Mouse (Mus musculus) heart, adult 2 months (tissue): ENCODE measurements around the gene Olfr373. TPM values are rescaled to one million over a fixed set of nuclear protein-coding genes. Genes with fewer than 3 reads are reported as not detected.
"Not testable (repeated sequence)": the region's sequence is repeated elsewhere in the genome, so short reads cannot be mapped to it uniquely, and the experiment has no call there.

Experiments
- DNase-seq, 2 experiments: peaks; one replicate each; pipeline ENCODE4 v3.0.0; 2021
- H3K27ac ChIP-seq: fragments of 200-600 bp; 2 replicates; pipeline ENCODE4 v1.8.1; 2022
- H3K27me3 ChIP-seq: fragments of 200-500 bp; 2 replicates; pipeline ENCODE4 v1.6.1; 2012; ENCODE audit warnings: mild to moderate bottlenecking, low read length, inconsistent platforms, mixed read lengths; ENCODE audit not compliant: control insufficient read depth, insufficient read depth
- H3K36me3 ChIP-seq: fragments of 200-500 bp; 2 replicates; pipeline ENCODE4 v1.6.1; 2012; ENCODE audit warnings: low read length, inconsistent platforms; ENCODE audit not compliant: control insufficient read depth, insufficient read depth
- H3K4me1 ChIP-seq: fragments of 200-500 bp; 2 replicates; pipeline ENCODE4 v1.6.1; 2011; ENCODE audit warnings: low read length; ENCODE audit not compliant: control insufficient read depth, insufficient read depth
- H3K4me3 ChIP-seq: fragments of 200-600 bp; 2 replicates; pipeline ENCODE4 v1.8.1; 2022
- H3K79me2 ChIP-seq: fragments of 200-500 bp; replicated peaks from 2 replicates; pipeline ENCODE4 v1.6.1; 2012; ENCODE audit warnings: mild to moderate bottlenecking, inconsistent platforms, low read length, moderate library complexity, mixed read lengths; ENCODE audit not compliant: control insufficient read depth, insufficient read depth
- H3K9ac ChIP-seq: fragments of 200-500 bp; 2 replicates; pipeline ENCODE4 v1.6.1; 2012; ENCODE audit warnings: low read depth, mild to moderate bottlenecking, control low read depth, inconsistent platforms, low read length, mixed read lengths
- CTCF ChIP-seq: fragments of 200-600 bp; IDR thresholded peaks from 2 replicates; pipeline ENCODE4 v1.8.1; 2022; ENCODE audit warnings: antibody characterized with exemption, mild to moderate bottlenecking, moderate library complexity
- EP300 ChIP-seq: fragments of 200-500 bp; IDR thresholded peaks from 2 replicates; pipeline ENCODE4 v1.6.1; 2011; ENCODE audit warnings: low read depth, low read length, control low read depth; ENCODE audit not compliant: insufficient read depth
- POLR2A ChIP-seq: fragments of 200-500 bp; IDR thresholded peaks from 2 replicates; pipeline ENCODE4 v1.6.1; 2011; ENCODE audit warnings: mild to moderate bottlenecking, low read depth, low read length, control low read depth; ENCODE audit not compliant: insufficient read depth
- WGBS: fragments of 180-500 bp; shearing (Covaris S2); methylation state at CpG from one replicate; pipeline ENCODE4 v1.1.7; 2018; 5-methylcytosine and 5-hydroxymethylcytosine counted together
- intact Hi-C: fragments of 180-260 bp; cut with DNase I; formaldehyde crosslinking; loops from one replicate; pipeline ENCODE4 v1.15.1; 2025
- long read RNA-seq: library from polyadenylated mRNA; stranded (forward); transcript quantifications from one replicate; pipeline ENCODE4 v2.0.0, GENCODE M21; 2021
- polyA plus RNA-seq: library from polyadenylated mRNA; depleted of rRNA; stranded (reverse); fragments of >200 nt; gene quantifications from 2 replicates; pipeline ENCODE4 v1.2.3, GENCODE M21; 2012; rRNA removed
- total RNA-seq, 2 experiments: library from RNA; stranded (reverse); gene quantifications; 2 replicates each; pipeline ENCODE4 v1.2.3; 2021

Olfr373 gene
- total RNA-seq = not detected
- not detected in 2 replicates for polyA plus RNA-seq
- long read RNA-seq = 0 reads

DNA sequence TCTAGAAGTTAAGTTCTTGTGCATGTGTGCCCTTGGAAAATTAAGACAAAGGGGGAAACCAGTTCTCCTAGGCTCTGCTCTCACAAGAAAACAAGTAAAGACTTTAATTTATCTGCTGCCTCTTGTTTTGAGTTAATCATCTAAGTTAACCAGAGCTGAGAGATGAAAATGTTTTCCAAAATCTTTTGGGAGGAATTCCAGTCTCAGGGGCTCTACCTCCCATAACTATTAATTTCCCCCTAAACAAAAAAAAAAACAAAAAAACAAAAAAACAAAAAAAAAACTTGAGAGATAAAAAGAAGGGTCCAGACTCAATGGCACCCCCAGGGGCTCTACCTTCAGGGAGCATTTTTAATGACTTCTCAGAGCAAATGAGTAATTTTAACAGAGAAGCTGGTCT lies at the start of gene Olfr373:
Gene Olfr373 (plus strand): TSS at position 301 of the 400 bp plus-strand sequence.
- H3K27me3 ChIP-seq, H3K36me3 ChIP-seq, intact Hi-C loops, H3K4me1 ChIP-seq, H3K9ac ChIP-seq, DNase-seq, H3K4me3 ChIP-seq, H3K27ac ChIP-seq, H3K79me2 ChIP-seq: not testable (repeated sequence)

DNA sequence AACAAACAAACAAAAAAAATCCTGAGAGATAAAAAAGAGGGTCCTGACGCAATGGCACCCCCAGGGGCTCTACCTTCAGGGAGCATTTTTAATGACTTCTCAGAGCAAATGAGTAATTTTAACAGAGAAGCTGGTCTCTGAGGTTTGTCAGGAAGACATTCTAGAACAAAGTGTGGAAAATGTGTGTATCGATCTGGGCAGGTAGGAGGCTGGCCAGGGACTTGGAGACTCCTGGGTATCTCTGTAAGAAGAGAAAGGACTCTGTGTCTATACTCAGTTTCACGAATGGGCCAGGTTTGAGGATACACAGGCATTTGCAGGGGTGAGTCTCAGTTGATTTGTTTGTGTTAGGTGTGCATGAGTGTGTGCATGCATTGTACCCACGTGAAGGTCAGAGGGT lies 42.1 kb upstream of the Olfr373 start, which contains the start of gene Olfr372:
Gene Olfr372 (plus strand): TSS at position 301 of the 400 bp plus-strand sequence.
- intact Hi-C loops, H3K27me3 ChIP-seq, H3K4me3 ChIP-seq, DNase-seq, H3K79me2 ChIP-seq, H3K27ac ChIP-seq, H3K36me3 ChIP-seq, H3K4me1 ChIP-seq, H3K9ac ChIP-seq: not testable (repeated sequence)
- WGBS = 64% methylated on average over 4 of the region's 4 CpGs

DNA sequence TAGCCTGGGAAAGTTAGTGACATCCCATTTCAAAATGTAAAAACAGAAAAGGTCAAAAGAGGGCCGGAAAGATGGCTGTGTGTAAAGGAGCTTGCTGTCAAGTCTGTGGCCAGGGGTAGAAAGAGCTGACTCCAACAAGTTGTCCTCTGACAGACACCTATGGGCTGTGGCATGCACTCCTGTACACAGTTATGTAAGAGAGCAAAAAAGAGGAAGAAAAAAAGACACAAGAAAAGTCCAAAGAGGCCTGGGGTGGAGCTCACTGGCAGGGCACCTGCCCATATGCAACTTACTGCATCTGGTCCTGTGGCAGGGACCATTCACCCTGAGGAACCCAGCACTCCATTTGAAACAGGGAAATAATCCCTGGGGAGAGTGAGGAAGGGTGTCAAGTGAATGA lies 40.5 kb upstream of the Olfr373 start:
- no peaks in the 10 kb centered on the region for H3K79me2 ChIP-seq
- no peak for DNase-seq
- no peak overlapping the region for H3K4me3 ChIP-seq
- intact Hi-C loops = no loop called here
- no peaks in the 10 kb centered on the region for H3K36me3 ChIP-seq
- no peaks in the 10 kb centered on the region for H3K27me3 ChIP-seq
- H3K4me1 ChIP-seq = no peaks in the 10 kb centered on the region
- no peak overlapping the region for H3K9ac ChIP-seq
- 73% methylated on average over 1 of the region's 1 CpGs for WGBS
- no peak for TF ChIP-seq CTCF
- TF ChIP-seq POLR2A = no peak
- no peak for TF ChIP-seq EP300
- no peak overlapping the region for H3K27ac ChIP-seq

DNA sequence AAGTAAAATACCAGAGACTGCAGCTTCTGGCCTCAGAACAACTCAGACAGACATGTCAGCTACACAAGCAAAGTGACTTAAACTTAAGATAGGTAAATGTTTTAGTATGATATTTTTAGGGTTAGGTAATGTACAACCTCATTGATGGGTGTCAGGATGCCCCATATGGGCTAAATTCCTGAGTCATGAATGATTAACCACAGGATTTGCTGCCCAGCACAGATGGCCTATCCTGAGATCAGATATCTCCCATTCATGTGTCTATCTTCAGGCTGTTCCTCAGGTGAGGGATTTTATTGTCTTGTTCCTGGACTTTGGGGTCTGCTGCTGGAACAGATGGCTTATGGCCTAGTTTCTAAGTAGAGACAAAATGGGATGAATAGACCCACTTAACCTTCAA lies 28.3 kb upstream of the Olfr373 start:
- H3K4me1 ChIP-seq, intact Hi-C loops, H3K9ac ChIP-seq, H3K36me3 ChIP-seq, H3K27ac ChIP-seq, H3K4me3 ChIP-seq, DNase-seq, H3K79me2 ChIP-seq, H3K27me3 ChIP-seq: not testable (repeated sequence)

DNA sequence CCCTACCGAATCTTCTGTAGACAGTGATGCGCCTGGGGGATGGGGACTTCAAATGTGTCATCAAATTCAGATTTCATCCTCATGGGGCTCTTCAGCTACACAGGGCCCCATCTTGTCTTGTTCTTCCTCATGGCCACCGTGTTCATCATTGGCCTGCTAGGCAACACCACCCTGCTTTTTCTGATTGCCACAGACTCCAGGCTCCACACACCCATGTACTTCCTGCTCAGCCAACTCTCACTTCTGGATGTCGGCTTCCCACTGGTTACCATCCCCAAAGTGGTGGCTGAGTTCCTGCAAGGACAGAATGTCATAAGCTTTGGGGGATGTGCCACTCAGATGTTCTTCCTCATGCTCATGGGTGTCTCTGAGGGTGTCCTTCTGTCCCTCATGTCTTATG lies 25.3 kb upstream of the Olfr373 start:
- H3K27me3 ChIP-seq, H3K4me3 ChIP-seq, DNase-seq, intact Hi-C loops, H3K36me3 ChIP-seq, H3K27ac ChIP-seq, H3K4me1 ChIP-seq, H3K9ac ChIP-seq, H3K79me2 ChIP-seq: not testable (repeated sequence)
- WGBS = 79% methylated on average over 3 of the region's 4 CpGs

DNA sequence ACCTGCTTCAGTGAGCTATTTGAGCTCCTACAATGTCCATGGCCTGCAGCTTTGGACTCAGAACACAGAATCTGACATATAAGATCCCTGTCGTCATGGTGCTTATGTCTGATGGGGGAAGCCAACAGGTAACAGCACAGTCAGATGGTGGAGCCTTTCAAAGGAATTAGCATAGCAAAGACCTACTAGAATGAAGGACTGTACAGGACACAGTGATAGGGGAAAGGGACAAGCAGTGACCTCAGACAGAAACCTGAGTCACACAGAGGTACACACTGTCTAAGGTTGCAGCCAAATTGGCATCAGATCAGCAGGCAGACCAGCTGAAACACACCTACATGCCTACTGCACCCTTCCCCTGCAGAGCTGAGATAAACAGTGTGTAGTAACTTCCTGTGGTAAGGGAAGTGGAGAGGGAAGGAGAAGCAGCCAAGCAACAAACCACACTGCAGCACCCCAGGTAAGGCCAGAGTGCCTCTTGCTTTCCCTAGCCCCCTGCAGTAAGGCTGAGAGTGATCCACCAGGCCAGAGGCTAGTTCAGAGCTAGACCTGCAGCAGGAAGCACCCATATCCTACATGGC lies 16.1 kb upstream of the Olfr373 start:
- H3K27me3 ChIP-seq, H3K36me3 ChIP-seq, DNase-seq, H3K4me1 ChIP-seq, H3K79me2 ChIP-seq, H3K4me3 ChIP-seq, H3K9ac ChIP-seq, H3K27ac ChIP-seq, intact Hi-C loops: not testable (repeated sequence)
- WGBS = 85% methylated on average over 1 of the region's 1 CpGs

DNA sequence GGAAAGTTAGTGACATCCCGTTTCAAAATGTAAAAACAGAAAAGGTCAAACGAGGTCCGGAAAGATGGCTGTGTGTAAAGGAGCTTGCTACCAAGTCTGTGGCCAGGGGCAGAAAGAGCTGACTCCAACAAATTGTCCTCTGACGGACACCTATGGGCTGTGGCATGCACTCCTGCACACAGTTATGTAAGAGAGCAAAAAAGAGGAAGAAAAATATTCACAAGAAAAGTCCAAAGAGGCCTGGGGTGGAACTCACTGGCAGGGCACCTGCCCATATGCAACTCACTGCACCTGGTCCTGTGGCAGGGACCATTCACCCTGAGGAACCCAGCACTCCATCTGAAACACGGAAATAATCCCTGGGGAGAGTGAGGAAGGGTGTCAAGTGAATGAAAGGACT lies 1.8 kb downstream of the Olfr373 start:
- 62% methylated on average over 5 of the region's 5 CpGs for WGBS
- DNase-seq = no peak
- H3K27me3 ChIP-seq = no peaks in the 10 kb centered on the region
- intact Hi-C loops = no loop called here
- H3K79me2 ChIP-seq = no peaks in the 10 kb centered on the region
- TF ChIP-seq EP300 (no peak), POLR2A (no peak), CTCF (no peak)
- no peak overlapping the region for H3K9ac ChIP-seq
- no peak overlapping the region for H3K27ac ChIP-seq
- no peaks in the 10 kb centered on the region for H3K4me1 ChIP-seq
- H3K36me3 ChIP-seq = no peaks in the 10 kb centered on the region
- H3K4me3 ChIP-seq = no peak overlapping the region

DNA sequence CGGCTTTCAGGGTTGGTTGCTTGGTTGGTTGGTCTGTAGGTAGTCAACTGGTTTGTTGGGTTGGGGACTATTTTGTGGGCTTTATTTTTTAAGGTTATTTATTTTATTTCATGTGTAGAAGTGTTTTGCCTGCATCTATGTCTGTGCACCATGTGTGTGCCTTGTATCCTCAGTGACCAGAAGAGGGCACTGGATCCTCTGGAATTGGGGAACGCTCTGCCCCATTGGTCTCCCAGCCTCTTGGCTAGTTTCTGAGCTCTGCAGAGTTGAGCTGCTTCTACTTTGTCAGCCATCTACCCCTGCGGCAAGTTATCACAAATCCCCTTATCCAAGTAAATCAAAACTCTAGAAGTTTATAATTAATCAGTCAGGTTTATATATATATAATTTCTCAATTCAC lies 4.6 kb downstream of the Olfr373 start:
- H3K4me3 ChIP-seq, DNase-seq, H3K27me3 ChIP-seq, intact Hi-C loops, H3K9ac ChIP-seq, H3K27ac ChIP-seq, H3K36me3 ChIP-seq, H3K79me2 ChIP-seq, H3K4me1 ChIP-seq: not testable (repeated sequence)
- WGBS = 82% methylated on average over 3 of the region's 3 CpGs

DNA sequence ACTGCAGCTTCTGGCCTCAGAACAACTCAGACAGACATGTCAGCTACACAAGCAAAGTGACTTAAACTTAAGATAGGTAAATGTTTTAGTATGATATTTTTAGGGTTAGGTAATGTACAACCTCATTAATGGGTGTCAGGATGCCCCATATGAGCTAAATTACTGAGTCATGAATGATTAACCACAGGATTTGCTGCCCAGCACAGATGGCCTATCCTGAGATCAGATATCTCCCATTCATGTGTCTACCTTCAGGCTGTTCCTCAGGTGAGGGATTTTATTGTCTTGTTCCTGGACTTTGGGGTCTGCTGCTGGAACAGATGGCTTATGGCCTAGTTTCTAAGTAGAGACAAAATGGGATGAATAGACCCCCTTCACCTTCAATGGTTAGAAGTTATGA lies 13.7 kb downstream of the Olfr373 start:
- H3K4me3 ChIP-seq, H3K27ac ChIP-seq, H3K9ac ChIP-seq, intact Hi-C loops, H3K36me3 ChIP-seq, H3K79me2 ChIP-seq, DNase-seq, H3K27me3 ChIP-seq, H3K4me1 ChIP-seq: not testable (repeated sequence)

DNA sequence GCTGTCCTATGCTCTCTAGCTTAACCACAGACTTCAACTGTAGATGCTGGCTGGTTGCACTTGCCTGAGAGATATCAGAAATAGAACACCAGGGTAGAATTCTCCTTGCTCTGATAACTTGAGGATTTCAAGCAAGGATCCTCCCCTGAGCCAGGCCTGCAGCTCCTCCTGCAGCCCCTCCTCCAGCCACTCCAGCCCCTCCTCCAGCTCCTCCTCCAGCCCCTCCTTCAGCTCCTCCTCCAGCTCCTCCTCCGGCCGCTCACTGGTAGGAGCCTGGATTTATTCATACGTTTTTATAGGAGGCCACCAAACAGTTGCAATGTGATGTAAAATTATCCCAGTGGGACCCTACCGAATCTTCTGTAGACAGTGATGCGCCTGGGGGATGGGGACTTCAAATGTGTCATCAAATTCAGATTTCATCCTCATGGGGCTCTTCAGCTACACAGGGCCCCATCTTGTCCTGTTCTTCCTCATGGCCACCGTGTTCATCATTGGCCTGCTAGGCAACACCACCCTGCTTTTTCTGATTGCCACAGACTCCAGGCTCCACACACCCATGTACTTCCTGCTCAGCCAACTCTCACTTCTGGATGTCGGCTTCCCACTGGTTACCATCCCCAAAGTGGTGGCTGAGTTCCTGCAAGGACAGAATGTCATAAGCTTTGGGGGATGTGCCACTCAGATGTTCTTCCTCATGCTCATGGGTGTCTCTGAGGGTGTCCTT lies 16.6 kb downstream of the Olfr373 start:
- 52% methylated on average over 6 of the region's 7 CpGs for WGBS
- H3K9ac ChIP-seq, H3K27ac ChIP-seq, H3K79me2 ChIP-seq, H3K27me3 ChIP-seq, intact Hi-C loops, H3K36me3 ChIP-seq, H3K4me1 ChIP-seq, H3K4me3 ChIP-seq: not testable (repeated sequence)
- peak; percentile 42 to 50 for DNase-seq
